25 mouse cellular contexts compared by ENCODE assay signal in genomic region chr11:99640926-99641325, GRCm38 (mm10). TPM values are rescaled to one million over a fixed set of nuclear protein-coding genes. Genes with fewer than 3 reads are reported as not detected.
"Had no signal": no experiment of that assay in that cellular context is flagged by ENCODE, and none has a peak within 500 bp of the region (broad histone marks: within the 10 kb centered on the region; RNA-seq: fewer than 3 reads in every experiment).

No protein-coding gene starts in this region.

- H3K36me3 ChIP-seq: liver, embryonic 15.5 days; lung, embryonic 15.5 days; midbrain, embryonic 13.5 days; midbrain, embryonic 15.5 days; neural tube, embryonic 12.5 days had no signal

- H3K4me2 ChIP-seq: liver, embryonic 15.5 days; lung, embryonic 15.5 days; midbrain, embryonic 11.5 days; midbrain, embryonic 13.5 days; midbrain, embryonic 15.5 days; neural tube, embryonic 12.5 days had no signal

- ATAC-seq: liver, postnatal 0 days; lung, postnatal 0 days; midbrain, embryonic 13.5 days; midbrain, embryonic 15.5 days had no signal

- DNase-seq: liver, postnatal 0 days; lung, adult 2 months; lung, postnatal 14 days; lung, postnatal 36 days; right cerebral cortex, postnatal 25 days; right cerebral cortex, postnatal 4 days; spleen, adult 18-20 months; thymus, adult 18-20 months; thymus, postnatal 25 days; thymus, postnatal 4 days had no signal

- H3K4me1 ChIP-seq: liver, embryonic 15.5 days; lung, embryonic 15.5 days; megakaryocyte, embryonic 14.5 days; midbrain, embryonic 13.5 days; midbrain, embryonic 15.5 days; neural tube, embryonic 12.5 days had no signal

- H3K4me3 ChIP-seq: liver, embryonic 15.5 days; lung, embryonic 15.5 days; megakaryocyte, embryonic 14.5 days; midbrain, embryonic 13.5 days; midbrain, embryonic 15.5 days; neural tube, embryonic 12.5 days had no signal

- H3K27me3 ChIP-seq: liver, embryonic 15.5 days; lung, embryonic 15.5 days; midbrain, embryonic 13.5 days; midbrain, embryonic 15.5 days; neural tube, embryonic 12.5 days had no signal

- H3K9me3 ChIP-seq: liver, embryonic 15.5 days; lung, embryonic 15.5 days; megakaryocyte, embryonic 14.5 days; midbrain, embryonic 13.5 days; midbrain, embryonic 15.5 days; neural tube, embryonic 12.5 days had no signal

- H3K9ac ChIP-seq: liver, embryonic 15.5 days; liver, postnatal 0 days; lung, embryonic 15.5 days; midbrain, embryonic 13.5 days; midbrain, embryonic 15.5 days; neural tube, embryonic 12.5 days had no signal

- H3K27ac ChIP-seq: liver, embryonic 15.5 days; lung, embryonic 15.5 days; macrophage; midbrain, embryonic 13.5 days; midbrain, embryonic 15.5 days; neural tube, embryonic 12.5 days had no signal

RNA-seq across cellular contexts. Expression of gene Krtap4-7, which starts 3.0 kb away (rescaled TPM):
- polyA plus RNA-seq: liver, embryonic 15.5 days; liver, postnatal 0 days; lung, adult 2 months; lung, embryonic 15.5 days; lung, postnatal 0 days; macrophage; midbrain, embryonic 11.5 days; midbrain, embryonic 13.5 days; midbrain, embryonic 15.5 days; midbrain, postnatal 0 days; neural tube, embryonic 12.5 days; neural tube, embryonic 14.5 days; small intestine, adult 2 months; stomach, embryonic 14.5 days; stomach, embryonic 16.5 days; urinary bladder, adult 2 months had no signal

RNA-seq across cellular contexts. Expression of gene Krtap4-2, which starts 6.0 kb away (rescaled TPM):
- polyA plus RNA-seq: liver, embryonic 15.5 days; liver, postnatal 0 days; lung, adult 2 months; lung, embryonic 15.5 days; lung, postnatal 0 days; macrophage; midbrain, embryonic 11.5 days; midbrain, embryonic 13.5 days; midbrain, embryonic 15.5 days; midbrain, postnatal 0 days; neural tube, embryonic 12.5 days; neural tube, embryonic 14.5 days; small intestine, adult 2 months; stomach, embryonic 14.5 days; stomach, embryonic 16.5 days; urinary bladder, adult 2 months had no signal

RNA-seq across cellular contexts. Expression of gene Gm11555, which starts 9.1 kb away (rescaled TPM):
- polyA plus RNA-seq: liver, embryonic 15.5 days; liver, postnatal 0 days; lung, adult 2 months; lung, embryonic 15.5 days; lung, postnatal 0 days; macrophage; midbrain, embryonic 11.5 days; midbrain, embryonic 13.5 days; midbrain, embryonic 15.5 days; midbrain, postnatal 0 days; neural tube, embryonic 12.5 days; neural tube, embryonic 14.5 days; small intestine, adult 2 months; stomach, embryonic 14.5 days; stomach, embryonic 16.5 days; urinary bladder, adult 2 months had no signal

RNA-seq across cellular contexts. Expression of gene Krtap4-1, which starts 12.9 kb away (rescaled TPM):
- polyA plus RNA-seq: liver, embryonic 15.5 days; liver, postnatal 0 days; lung, adult 2 months; lung, embryonic 15.5 days; lung, postnatal 0 days; macrophage; midbrain, embryonic 11.5 days; midbrain, embryonic 13.5 days; midbrain, embryonic 15.5 days; midbrain, postnatal 0 days; neural tube, embryonic 12.5 days; neural tube, embryonic 14.5 days; small intestine, adult 2 months; stomach, embryonic 14.5 days; stomach, embryonic 16.5 days; urinary bladder, adult 2 months had no signal

RNA-seq across cellular contexts. Expression of gene Gm11563, which starts 17.8 kb away (rescaled TPM):
- polyA plus RNA-seq: liver, embryonic 15.5 days; liver, postnatal 0 days; lung, adult 2 months; lung, embryonic 15.5 days; lung, postnatal 0 days; macrophage; midbrain, embryonic 11.5 days; midbrain, embryonic 13.5 days; midbrain, embryonic 15.5 days; midbrain, postnatal 0 days; neural tube, embryonic 12.5 days; neural tube, embryonic 14.5 days; small intestine, adult 2 months; stomach, embryonic 14.5 days; stomach, embryonic 16.5 days; urinary bladder, adult 2 months had no signal
